Mouse (Mus musculus) urinary bladder, postnatal 36 days (tissue): ENCODE results near the gene Adora1.

Source experiments
- DNase-seq, 2 experiments: peaks; one replicate each; pipeline ENCODE4 v3.0.0; 2022; ENCODE audit warnings: low spot score in 2 of 2, mixed read lengths in 1 of 2

Adora1 gene

DNA sequence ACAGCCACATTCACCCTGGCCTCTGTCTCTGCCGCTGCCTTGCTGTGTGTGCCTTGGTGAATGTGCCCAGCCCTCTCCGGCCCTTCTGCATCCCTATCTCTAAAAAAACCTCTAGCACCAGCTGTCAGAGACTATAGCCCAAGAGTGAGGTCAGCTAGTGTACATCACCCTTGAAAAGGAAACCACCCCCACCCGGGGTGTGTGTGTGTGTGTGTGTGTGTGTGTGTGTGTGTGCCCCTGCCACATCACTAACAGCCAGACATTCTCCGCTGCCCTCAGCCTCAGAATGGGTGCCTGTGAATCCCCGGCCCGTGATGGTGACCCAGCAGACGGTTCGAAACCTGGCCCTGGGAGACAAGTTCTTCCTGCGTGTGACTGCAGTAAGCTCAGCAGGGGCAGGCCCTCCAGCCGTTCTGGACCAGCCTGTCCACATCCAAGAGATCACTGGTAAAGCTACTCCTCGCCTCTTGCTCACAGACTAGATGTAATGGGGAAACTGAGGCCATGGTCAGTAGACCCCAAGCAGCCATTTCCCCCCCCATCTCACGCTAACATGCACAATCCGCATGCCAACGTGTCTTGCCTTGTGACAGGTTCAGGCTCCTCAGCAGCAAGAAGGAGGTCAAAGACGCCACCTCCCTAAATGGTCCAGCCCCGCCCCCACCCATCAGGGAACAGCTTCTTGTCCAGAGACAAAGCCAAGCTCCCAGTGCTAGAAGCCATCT is 40.8 kb downstream of the Adora1 start:
- no peak for DNase-seq

DNA sequence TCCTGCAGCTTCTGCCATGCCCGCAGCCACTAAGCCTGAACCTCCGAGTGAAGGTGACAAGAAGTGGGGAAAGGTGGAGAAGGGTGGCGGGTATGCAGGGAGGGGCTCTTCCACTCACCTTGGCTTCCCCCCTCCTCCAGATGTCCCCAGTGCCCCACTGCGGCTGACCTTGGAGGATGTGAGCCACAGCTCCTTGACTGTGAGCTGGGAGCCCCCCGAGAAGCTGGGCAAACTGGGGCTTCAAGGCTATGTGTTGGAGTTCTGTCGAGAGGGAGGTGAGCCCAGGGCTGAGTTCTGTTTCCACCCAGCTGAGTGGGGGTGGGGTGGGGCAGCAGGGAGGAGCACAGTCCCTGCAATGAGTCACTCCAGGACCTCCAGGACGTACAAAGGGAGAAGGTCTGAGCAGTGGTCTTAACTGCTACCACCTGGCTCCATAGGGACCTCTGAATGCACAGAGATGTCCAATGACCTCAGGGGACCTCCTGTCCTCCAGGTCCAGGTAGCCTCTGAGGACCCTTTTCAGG is 41.5 kb downstream of the Adora1 start:
- no peak for DNase-seq

DNA sequence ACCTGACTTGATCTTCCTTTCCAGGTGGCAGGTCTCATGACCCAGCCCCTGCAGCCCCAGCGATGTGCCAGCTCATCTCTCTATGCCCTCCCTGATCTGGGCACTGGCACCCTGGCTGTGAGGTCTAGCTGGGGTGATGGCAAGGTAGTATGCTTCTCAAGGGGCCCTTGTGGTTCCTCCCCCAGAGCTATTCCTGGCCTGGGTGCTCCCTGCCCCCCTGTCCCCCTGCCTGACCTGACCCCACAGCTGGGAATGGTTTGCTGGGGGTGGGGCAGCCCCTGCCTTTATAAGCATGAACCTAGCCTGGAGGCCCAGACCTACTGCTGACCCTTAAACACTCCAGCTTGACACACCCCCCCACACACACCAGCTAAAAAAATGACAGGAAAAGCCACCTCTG is 42.1 kb downstream of the Adora1 start, which contains the start of gene Mybph:
Gene Mybph (plus strand): TSS at position 323 of the 400 bp plus-strand sequence.
- DNase-seq, result no peak

- DNase-seq, result no peak
Observed at GRCm38 (mm10) chr1:134192024-134192423, 43.2 kb downstream of the Adora1 start.

DNA sequence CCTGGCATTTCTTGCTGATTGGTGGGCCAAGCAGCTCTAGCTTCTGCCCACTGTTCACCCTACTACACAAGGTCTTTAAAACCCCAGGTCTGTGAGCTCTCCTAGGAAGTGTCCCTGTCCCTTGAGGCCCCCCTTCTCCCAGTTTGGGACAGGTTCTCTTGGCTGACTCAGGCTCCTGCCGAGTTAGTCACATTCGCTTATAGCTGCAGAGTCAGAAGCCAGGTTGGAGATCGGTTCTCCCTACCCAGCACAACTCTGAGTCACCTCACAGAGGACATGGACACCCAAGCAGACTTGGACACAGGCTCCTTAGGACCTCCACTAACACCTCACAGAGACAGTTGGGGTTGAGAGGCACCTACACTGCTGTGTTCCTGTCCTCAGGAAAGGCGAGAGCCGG is 44.0 kb downstream of the Adora1 start:
- no peak for DNase-seq

DNA sequence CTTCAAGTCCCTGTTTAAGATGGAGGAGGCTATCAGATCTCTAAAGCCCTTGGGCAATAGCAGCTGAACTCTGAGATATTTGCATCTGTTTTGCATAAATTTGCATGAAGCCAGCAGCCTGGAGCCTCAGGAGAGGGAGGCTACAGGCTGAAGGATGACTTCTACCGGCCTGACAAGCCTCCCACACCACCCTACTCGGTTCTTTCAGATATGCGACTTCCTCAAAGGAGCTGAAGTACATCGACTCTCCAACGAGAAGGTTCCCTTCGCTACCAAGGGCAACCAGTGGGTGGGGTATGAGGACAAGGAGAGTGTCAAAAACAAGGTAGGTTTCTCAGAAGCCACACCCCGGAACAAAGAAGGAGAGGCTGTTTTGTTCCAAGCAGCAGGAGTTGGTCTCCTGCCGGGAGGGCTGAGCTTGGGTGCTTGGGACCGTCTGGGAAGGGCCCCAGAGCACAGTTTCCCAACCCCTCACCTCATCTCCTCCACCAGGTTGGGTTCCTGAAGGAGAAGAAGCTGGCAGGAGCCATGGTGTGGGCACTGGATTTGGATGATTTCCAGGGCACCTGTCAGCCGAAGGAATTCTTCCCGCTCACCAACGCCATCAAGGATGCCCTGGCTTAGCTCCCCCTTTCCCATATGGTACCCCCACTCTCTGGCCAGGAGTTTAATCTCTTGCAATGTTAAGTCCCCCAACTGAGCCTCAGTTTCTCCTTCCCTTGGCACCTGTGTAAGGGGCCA is 46.1 kb downstream of the Adora1 start:
- DNase-seq, result no peak

DNA sequence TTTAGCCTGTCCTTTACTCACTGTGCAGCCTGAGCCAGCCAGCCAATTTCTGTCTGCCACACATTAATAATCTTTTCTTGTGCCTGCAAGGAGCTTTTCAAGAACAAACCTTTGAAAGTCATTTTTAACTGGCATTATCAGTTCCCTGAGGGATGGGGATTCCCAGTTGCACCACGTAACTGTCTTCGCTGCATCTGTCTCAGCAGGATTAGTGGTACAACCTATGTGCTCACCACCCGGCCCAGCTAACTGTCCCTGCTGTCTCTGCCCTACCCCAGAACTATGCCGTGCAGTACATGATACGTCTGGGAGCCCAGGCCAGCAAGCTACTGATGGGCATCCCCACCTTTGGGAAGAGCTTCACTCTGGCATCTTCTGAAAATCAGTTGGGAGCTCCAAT is 47.0 kb downstream of the Adora1 start:
- DNase-seq, result no peak

DNA sequence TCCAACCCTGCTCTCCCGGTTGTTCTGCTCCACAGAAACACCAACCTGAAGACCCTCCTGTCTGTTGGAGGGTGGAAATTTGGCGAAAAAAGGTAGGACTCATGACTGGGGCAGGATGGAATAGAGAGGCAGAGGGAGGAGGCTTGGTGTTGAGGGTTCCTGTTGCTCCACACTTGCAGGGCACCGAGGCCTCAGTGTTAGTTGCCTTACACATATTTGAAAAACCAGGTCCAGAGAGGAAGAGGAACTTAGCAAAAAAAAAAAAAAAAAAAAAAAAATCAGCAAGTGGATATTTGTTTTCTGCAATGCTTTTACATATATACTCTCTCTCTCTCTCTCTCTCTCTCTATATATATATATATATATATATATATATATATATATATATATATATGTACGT is 51.1 kb downstream of the Adora1 start:
- DNase-seq, result no peak

DNA sequence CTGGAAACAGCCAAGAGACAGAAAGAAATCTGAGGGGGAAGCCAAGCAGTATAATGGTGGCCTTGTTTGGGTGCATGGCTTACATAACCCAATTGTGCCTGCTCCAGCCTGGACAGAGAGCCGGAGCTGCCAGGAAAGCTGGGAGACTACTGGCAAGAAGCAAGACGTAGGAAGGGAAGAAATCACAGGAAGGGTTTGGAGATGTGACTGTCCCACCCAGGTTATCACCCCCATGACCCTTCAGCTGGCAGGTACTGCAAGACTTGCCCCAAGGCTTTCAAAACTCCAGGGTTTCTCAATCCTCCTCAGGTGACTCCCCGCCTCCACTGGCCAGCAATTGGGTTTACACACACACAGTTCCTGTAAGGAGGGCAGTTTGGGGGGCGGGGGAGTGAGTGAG is 53.2 kb downstream of the Adora1 start, which contains the start of gene Chil1:
Gene Chil1 (plus strand): TSS at position 152 of the 400 bp plus-strand sequence.
- peak in 1 of 2 experiments; percentile 57 for DNase-seq

GRCm38 (mm10) chr1:134177976-134178375 is 57.3 kb downstream of the Adora1 start:
- DNase-seq, result no peak

GRCm38 (mm10) chr1:134173081-134173480 is 62.1 kb downstream of the Adora1 start:
- no peak for DNase-seq

- no peak for DNase-seq
Observed at GRCm38 (mm10) chr1:134168985-134169697, 66.1 kb downstream of the Adora1 start.

GRCm38 (mm10) chr1:134168567-134168966 is 66.7 kb downstream of the Adora1 start:
- no peak for DNase-seq

DNA sequence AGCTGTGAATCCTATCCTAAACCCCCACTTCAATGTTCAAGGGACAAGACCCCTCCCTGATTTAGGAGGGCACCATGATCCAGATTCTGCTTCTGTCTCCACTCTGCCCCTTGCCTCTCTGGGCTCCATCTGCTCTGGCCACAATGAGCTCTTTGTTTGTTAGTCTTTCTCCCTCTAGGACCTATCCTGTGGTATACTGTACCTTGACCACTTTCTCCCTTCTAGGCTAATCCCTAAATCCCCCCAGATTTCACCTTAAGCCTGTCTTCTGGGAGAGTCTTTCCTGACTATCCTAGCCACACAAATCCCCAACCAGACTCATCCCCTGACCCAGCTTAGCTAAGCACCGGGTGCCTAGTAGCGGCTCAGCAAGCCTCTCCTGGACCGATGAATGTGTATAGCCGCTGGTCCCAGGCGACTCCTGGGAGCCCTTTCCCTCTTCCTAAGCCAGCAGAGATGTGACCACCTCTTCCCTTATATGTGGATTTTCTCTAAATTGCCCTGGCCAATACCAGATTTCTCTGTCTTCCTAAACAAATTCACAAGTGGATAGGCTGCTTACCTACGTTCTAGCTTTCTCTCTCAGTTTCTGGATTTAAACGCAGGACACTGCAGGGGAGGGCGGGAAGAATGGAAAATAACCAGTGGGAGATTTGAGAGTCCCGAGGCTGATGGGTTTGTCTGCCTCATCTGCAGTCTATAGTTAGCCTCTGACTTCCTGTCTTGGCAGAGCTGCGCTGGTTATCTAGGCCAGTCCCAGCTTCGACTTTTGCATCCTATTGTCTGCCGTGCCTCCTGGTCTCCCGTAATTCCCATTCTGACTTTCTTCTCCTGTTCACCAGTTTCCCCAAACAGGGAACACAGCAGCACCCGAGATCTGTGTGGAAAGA is 67.6 kb downstream of the Adora1 start:
- DNase-seq, result no peak

DNA sequence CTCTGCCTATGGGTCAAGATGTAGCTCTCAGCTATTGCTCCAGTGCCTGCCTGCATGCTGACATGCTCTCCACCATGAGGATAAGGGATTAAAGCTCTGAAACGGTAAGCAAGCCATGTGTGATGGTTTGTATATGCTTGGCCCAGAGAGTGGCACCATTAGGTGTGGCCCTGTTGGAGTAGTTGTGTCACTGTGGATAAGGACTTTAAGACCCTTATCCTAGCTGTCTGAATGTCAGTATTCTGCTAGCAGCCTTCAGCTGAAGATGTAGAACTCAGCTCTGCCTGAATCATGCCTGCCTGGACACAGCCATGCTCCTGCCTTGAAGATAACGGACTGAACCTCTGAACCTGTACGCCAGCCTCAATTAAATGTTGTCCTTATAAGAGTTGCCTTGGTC is 68.7 kb downstream of the Adora1 start:
- no peak for DNase-seq

- no peak for DNase-seq
Observed at GRCm38 (mm10) chr1:134164454-134164853, 70.8 kb downstream of the Adora1 start.

GRCm38 (mm10) chr1:134163476-134163875 is 71.8 kb downstream of the Adora1 start:
- no peak for DNase-seq

DNA sequence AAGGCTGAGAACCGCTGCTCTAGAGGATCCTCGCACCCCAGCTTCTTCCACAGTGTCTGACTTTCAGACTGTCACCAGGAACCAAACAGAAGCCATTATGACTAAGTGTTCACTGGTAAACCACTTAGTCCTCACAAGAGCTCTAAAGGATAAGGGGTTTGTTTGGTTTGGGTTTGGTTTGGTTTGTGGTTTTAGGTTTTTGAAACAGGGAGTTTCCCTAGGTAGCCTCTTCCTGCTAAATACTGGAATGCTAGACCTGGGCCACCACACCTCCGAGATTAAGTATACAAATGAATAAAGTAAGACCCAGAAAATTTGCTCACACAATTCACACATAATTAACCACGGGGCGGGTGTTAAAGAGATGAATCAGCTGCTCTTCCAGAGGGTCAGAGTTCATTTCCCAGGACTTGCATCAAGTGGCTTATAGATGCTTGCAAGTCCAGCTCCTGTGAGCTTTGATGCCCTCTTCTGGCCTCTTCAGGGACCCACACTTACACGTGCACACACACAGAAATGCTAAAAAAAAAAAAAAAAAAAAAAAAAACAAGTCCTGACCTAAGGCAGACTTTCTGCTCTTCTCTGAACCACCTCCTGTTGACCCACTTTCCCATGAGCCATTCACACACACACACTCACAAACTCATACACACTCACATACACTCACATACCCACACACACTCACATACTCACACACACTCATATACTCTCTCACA is 72.6 kb downstream of the Adora1 start:
- no peak for DNase-seq

DNA sequence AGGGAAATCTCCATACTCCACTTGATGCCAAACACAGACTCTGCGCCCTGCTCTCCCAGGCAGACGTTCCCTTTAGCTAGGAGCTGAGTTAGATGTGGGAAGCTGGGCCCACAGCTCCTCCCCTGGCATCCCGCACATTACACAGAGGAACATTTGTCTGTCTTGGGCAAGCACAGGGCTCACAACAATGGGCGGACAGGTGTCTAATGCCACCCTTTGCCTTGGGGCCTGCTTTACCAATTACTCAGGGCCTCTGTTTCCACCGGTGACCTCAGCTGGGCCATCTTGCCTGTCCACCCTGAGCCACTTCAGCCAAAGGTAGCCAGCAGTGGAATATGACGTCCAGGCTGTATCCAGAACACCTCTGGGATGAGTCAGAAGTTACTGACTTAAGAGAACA is 73.8 kb downstream of the Adora1 start:
- DNase-seq, result no peak

- no peak for DNase-seq
Observed at GRCm38 (mm10) chr1:134160404-134160803, 74.8 kb downstream of the Adora1 start.

DNA sequence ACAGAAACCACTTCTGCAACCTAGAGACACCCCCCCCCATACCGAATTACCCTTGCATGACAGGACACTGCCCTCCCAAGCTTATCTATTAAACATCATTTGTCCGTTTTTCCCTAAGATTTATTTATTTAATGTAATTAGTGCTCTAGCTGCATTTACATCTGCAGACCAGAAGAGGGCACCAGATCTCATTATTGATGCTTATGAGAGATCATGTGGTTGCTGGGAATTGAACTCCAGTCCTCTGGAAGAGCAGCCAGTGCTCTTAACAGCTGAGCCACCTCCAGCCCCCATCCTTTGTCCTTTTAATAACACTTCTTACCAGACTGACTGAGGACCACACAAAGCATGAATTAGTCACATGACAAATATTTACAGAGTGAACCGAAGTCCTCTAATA is 80.6 kb downstream of the Adora1 start:
- DNase-seq, result no peak
